Mouse (Mus musculus) intestine, postnatal 0 days (tissue): Measurements from ENCODE around the gene Dnm3. TPM values are rescaled to one million over a fixed set of nuclear protein-coding genes. Genes with fewer than 3 reads are reported as not detected.

Experiments used
- ATAC-seq: fragments of 200-750 bp; cut with Nextera tagmentation; 2 replicates; pipeline ENCODE4 v1.8.0; 2017; ENCODE audit warnings: mild to moderate bottlenecking, moderate TSS enrichment, moderate library complexity
- H3K27ac ChIP-seq: fragments of 300-500 bp; sonication (generic); 2 replicates; pipeline ENCODE4 v1.5.1; 2014; ENCODE audit warnings: mild to moderate bottlenecking, low read depth, low read length, moderate library complexity
- H3K27me3 ChIP-seq: fragments of 300-500 bp; sonication (generic); replicated peaks from 2 replicates; pipeline ENCODE4 v1.6.1; 2014; ENCODE audit warnings: low read length, mixed read lengths; ENCODE audit not compliant: control insufficient read depth, insufficient read depth
- H3K36me3 ChIP-seq: fragments of 300-500 bp; sonication (generic); 2 replicates; pipeline ENCODE4 v1.6.1; 2014; ENCODE audit warnings: mild to moderate bottlenecking, moderate library complexity; ENCODE audit not compliant: control insufficient read depth, insufficient read depth
- H3K4me1 ChIP-seq: fragments of 300-500 bp; sonication (generic); replicated peaks from 2 replicates; pipeline ENCODE4 v1.6.1; 2014; ENCODE audit warnings: antibody characterized with exemption, low read length, mixed read lengths; ENCODE audit not compliant: control insufficient read depth, insufficient read depth
- H3K4me2 ChIP-seq: fragments of 300-500 bp; sonication (generic); replicated peaks from 2 replicates; pipeline ENCODE4 v1.6.1; 2014; ENCODE audit warnings: low read depth, mild to moderate bottlenecking, moderate library complexity
- H3K4me3 ChIP-seq: fragments of 300-500 bp; sonication (generic); 2 replicates; pipeline ENCODE4 v1.5.1; 2014; ENCODE audit warnings: low read depth, low read length
- H3K9ac ChIP-seq: fragments of 300-500 bp; sonication (generic); 2 replicates; pipeline ENCODE4 v1.6.1; 2014; ENCODE audit warnings: mild to moderate bottlenecking, low read depth, low read length
- H3K9me3 ChIP-seq: fragments of 300-500 bp; sonication (generic); 2 replicates; pipeline ENCODE4 v1.6.1; 2016; ENCODE audit warnings: mixed run types; ENCODE audit not compliant: control insufficient read depth
- CTCF ChIP-seq: sonication (generic); IDR thresholded peaks from 2 replicates; pipeline ENCODE4 v1.5.1; 2016; ENCODE audit warnings: low read depth, mild to moderate bottlenecking, control low read depth, antibody characterized with exemption, moderate library complexity
- WGBS: fragments of 180-500 bp; shearing (Covaris S2); extraction: QIAGEN DNeasy Blood & Tissue Kit; methylation state at CpG from one replicate; pipeline ENCODE4 v1.1.7; 2014; 5-methylcytosine and 5-hydroxymethylcytosine counted together
- polyA plus RNA-seq: library from polyadenylated mRNA; unstranded; fragments of >200 nt; fragmentation: Nextera tagmentation; extraction: Ambion mirVana; gene quantifications from 2 replicates; pipeline ENCODE4 v1.2.1, GENCODE M21; 2015

Gene Dnm3
- polyA plus RNA-seq, 1 experiment from 2014 or later: 5.6 TPM

- Histone ChIP-seq H3K27me3 (no peaks in the 10 kb centered on the region), H3K36me3 (no peaks in the 10 kb centered on the region), H3K27ac (no peak overlapping the region), H3K9ac (no peak overlapping the region), H3K4me2 (no peak overlapping the region), H3K4me1 (no peaks in the 10 kb centered on the region), H3K9me3 (no peaks in the 10 kb centered on the region), H3K4me3 (no peak overlapping the region)
- WGBS: 72% methylated on average over 8 of the region's 8 CpGs
- ATAC-seq: no peak
- no peak for TF ChIP-seq CTCF
Observed at GRCm38 (mm10) chr1:162081693-162082372, 396.0 kb downstream of the Dnm3 start.

GRCm38 (mm10) chr1:162079989-162080388 is 397.8 kb downstream of the Dnm3 start:
- WGBS: 89% methylated on average over 7 of the region's 7 CpGs
- H3K4me1 ChIP-seq: no peaks in the 10 kb centered on the region
- H3K4me3 ChIP-seq: no peak overlapping the region
- H3K27ac ChIP-seq: no peak overlapping the region
- no peak overlapping the region for H3K9ac ChIP-seq
- no peaks in the 10 kb centered on the region for H3K27me3 ChIP-seq
- no peak overlapping the region for H3K4me2 ChIP-seq
- H3K9me3 ChIP-seq: no peaks in the 10 kb centered on the region
- TF ChIP-seq CTCF: no peak
- no peaks in the 10 kb centered on the region for H3K36me3 ChIP-seq
- ATAC-seq: no peak

DNA sequence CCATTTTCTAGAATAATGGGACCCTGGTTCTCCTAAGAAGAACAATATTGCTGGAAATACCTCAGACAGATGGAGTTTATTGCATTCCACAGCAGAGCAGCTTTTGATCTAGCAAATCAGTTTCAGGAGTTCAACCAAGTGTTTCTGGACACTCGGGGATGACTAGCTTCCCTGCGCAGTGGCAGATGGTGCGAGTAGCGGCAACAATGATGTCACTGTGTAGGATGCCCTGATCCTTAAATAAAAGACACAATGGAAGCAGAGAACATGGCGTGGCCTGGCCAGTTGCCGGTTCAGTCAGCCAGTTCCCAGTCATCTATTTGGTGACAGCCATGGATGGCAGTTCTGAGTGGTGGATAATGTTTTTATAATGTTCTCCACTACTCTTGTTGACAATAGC is 400.4 kb downstream of the Dnm3 start:
- no peak for ATAC-seq
- H3K9ac ChIP-seq: no peak overlapping the region
- no peaks in the 10 kb centered on the region for H3K9me3 ChIP-seq
- no peaks in the 10 kb centered on the region for H3K27me3 ChIP-seq
- 79% methylated on average over 6 of the region's 6 CpGs for WGBS
- no peaks in the 10 kb centered on the region for H3K36me3 ChIP-seq
- H3K4me2 ChIP-seq: no peak overlapping the region
- H3K27ac ChIP-seq: no peak overlapping the region; the same call in 1 of the 2 replicates
- no peak for TF ChIP-seq CTCF
- H3K4me3 ChIP-seq: no peak overlapping the region
- H3K4me1 ChIP-seq: no peaks in the 10 kb centered on the region

DNA sequence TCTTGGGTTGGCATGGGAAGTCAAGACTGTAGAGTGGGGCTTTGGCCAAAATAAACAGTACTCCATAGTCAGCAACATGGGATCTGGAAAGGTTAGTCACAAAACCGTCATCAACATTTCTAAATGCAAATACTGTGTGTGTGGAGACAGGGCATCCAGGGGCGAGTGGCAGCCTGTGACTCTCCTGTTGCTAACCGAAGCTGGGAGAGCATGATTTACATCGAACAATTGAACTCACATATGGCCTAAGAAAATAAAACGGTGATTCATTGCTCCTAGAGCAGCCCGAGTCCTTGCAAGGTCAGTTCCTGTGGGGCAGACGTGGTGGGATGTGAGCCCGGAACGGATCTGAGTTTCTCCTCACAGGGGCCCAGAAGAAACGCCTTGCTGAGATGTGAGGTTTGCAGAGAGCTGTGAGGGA is 401.2 kb downstream of the Dnm3 start:
- H3K4me2 ChIP-seq: no peak overlapping the region
- no peak for TF ChIP-seq CTCF
- no peak overlapping the region for H3K9ac ChIP-seq
- no peaks in the 10 kb centered on the region for H3K9me3 ChIP-seq
- 58% methylated on average over 10 of the region's 10 CpGs for WGBS
- no peaks in the 10 kb centered on the region for H3K4me1 ChIP-seq
- H3K4me3 ChIP-seq: no peak overlapping the region
- no peak for ATAC-seq
- no peak overlapping the region for H3K27ac ChIP-seq
- no peaks in the 10 kb centered on the region for H3K36me3 ChIP-seq
- H3K27me3 ChIP-seq: no peaks in the 10 kb centered on the region

- TF ChIP-seq CTCF: no peak
- ATAC-seq: no peak
- H3K9me3 ChIP-seq: no peaks in the 10 kb centered on the region
- no peak overlapping the region for H3K4me3 ChIP-seq
- H3K36me3 ChIP-seq: no peaks in the 10 kb centered on the region
- H3K4me1 ChIP-seq: no peaks in the 10 kb centered on the region
- no peak overlapping the region for H3K27ac ChIP-seq
- 79% methylated on average over 10 of the region's 10 CpGs for WGBS
- no peak overlapping the region for H3K4me2 ChIP-seq
- H3K9ac ChIP-seq: no peak overlapping the region
- H3K27me3 ChIP-seq: no peaks in the 10 kb centered on the region
Observed at GRCm38 (mm10) chr1:162075831-162076230, 402.0 kb downstream of the Dnm3 start.

DNA sequence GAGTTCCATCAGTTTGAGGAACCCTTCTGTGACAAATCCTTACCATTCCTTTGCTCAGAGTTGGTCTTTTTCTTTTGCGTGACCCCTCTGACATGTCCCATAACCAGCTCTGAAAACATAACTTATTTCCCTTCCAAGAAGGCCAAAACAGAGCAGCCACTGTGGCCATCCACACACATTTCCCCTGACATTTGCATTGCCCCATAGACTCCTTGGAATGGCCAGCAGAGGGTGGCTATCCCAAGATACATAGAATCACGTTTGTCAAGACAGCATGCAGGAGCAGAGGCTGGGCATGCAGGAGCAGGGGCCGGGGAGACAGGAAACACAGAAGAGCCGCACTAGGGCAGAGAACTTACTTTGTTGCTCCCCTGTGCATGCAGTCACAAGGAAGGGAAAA is 402.4 kb downstream of the Dnm3 start:
- Histone ChIP-seq H3K4me1 (no peaks in the 10 kb centered on the region), H3K9ac (no peak overlapping the region), H3K4me2 (no peak overlapping the region), H3K27ac (no peak overlapping the region), H3K36me3 (no peaks in the 10 kb centered on the region), H3K4me3 (no peak overlapping the region), H3K9me3 (no peaks in the 10 kb centered on the region), H3K27me3 (no peaks in the 10 kb centered on the region)
- peak; percentile 39; the same call in 1 of the 2 replicates for TF ChIP-seq CTCF
- no peak for ATAC-seq
- 73% methylated on average over 4 of the region's 4 CpGs for WGBS
